Mouse (Mus musculus): Measurements from ENCODE around the gene Kif23. TPM values are rescaled to one million over a fixed set of nuclear protein-coding genes. Genes with fewer than 3 reads are reported as not detected.
A peak's percentile ranks its signal among the peaks of the same experiment; 100 is the strongest.

The Kif23 gene
- 1.7 and 3.0 TPM in 2 replicates for polyA plus RNA-seq (2012; rRNA removed)

GRCm38 (mm10) chr9:61946623-61947401, at the start of gene Kif23:
Gene Kif23 (minus strand): TSS chr9:61946774.
- DNase-seq, result peak; percentile 98
- H3K4me3 ChIP-seq (replicated peaks; ENCODE audit: extremely low read depth, low read depth, low read length), result peak within 1 kb of the TSS; percentile 86
- under 1% methylated on average over 44 of the region's 44 CpGs for WGBS
- TF ChIP-seq POLR2A (IDR thresholded peaks at IDR 0.05; ENCODE audit: borderline replicate concordance, extremely low read depth, low read depth, low read length) (no peak), CTCF (IDR thresholded peaks at IDR 0.05; ENCODE audit: insufficient read depth, low read length) (peak; percentile 31; the same call in 1 of the 2 replicates)
- no peaks in the 10 kb centered on the region; the same call in 1 of the 2 replicates for H3K4me1 ChIP-seq (ENCODE audit: control insufficient read depth, insufficient read depth, low read length)

GRCm38 (mm10) chr9:61991158-61991557, 44.6 kb upstream of the Kif23 start:
- 39% methylated on average over 4 of the region's 4 CpGs for WGBS
- TF ChIP-seq CTCF (IDR thresholded peaks at IDR 0.05; ENCODE audit: insufficient read depth, low read length) (no peak), POLR2A (IDR thresholded peaks at IDR 0.05; ENCODE audit: borderline replicate concordance, extremely low read depth, low read depth, low read length) (no peak)
- no peak for DNase-seq
- Histone ChIP-seq H3K4me1 (ENCODE audit: control insufficient read depth, insufficient read depth, low read length) (no peaks in the 10 kb centered on the region), H3K4me3 (replicated peaks; ENCODE audit: extremely low read depth, low read depth, low read length) (no peak overlapping the region)

- no peak for DNase-seq
- no peaks in the 10 kb centered on the region for H3K4me1 ChIP-seq (ENCODE audit: control insufficient read depth, insufficient read depth, low read length)
- WGBS, result 16% methylated on average over 3 of the region's 3 CpGs
Observed at GRCm38 (mm10) chr9:61990738-61991137, 44.2 kb upstream of the Kif23 start.

GRCm38 (mm10) chr9:61986055-61986454, 39.5 kb upstream of the Kif23 start:
- no peak for TF ChIP-seq POLR2A (IDR thresholded peaks at IDR 0.05; ENCODE audit: borderline replicate concordance, extremely low read depth, low read depth, low read length)
- TF ChIP-seq CTCF (IDR thresholded peaks at IDR 0.05; ENCODE audit: insufficient read depth, low read length), result no peak
- no peak for DNase-seq
- WGBS, result 74% methylated on average over 7 of the region's 7 CpGs

More at GRCm38 (mm10) chr9:61990738-61991137, 44.2 kb upstream of the Kif23 start:
- TF ChIP-seq POLR2A (IDR thresholded peaks at IDR 0.05; ENCODE audit: borderline replicate concordance, extremely low read depth, low read depth, low read length) (no peak), CTCF (IDR thresholded peaks at IDR 0.05; ENCODE audit: insufficient read depth, low read length) (no peak)
- no peak overlapping the region for H3K4me3 ChIP-seq (replicated peaks; ENCODE audit: extremely low read depth, low read depth, low read length)

GRCm38 (mm10) chr9:61985183-61985863, 38.7 kb upstream of the Kif23 start:
- 31% methylated on average over 11 of the region's 11 CpGs for WGBS
- H3K4me1 ChIP-seq (ENCODE audit: control insufficient read depth, insufficient read depth, low read length), result no peaks in the 10 kb centered on the region; the same call in 1 of the 2 replicates
- TF ChIP-seq POLR2A (IDR thresholded peaks at IDR 0.05; ENCODE audit: borderline replicate concordance, extremely low read depth, low read depth, low read length) (no peak), CTCF (IDR thresholded peaks at IDR 0.05; ENCODE audit: insufficient read depth, low read length) (peak; percentile 87)
- peak; percentile 75 for DNase-seq
- H3K4me3 ChIP-seq (replicated peaks; ENCODE audit: extremely low read depth, low read depth, low read length), result no peak overlapping the region

More at GRCm38 (mm10) chr9:61986055-61986454, 39.5 kb upstream of the Kif23 start:
- Histone ChIP-seq H3K4me3 (replicated peaks; ENCODE audit: extremely low read depth, low read depth, low read length) (no peak overlapping the region), H3K4me1 (ENCODE audit: control insufficient read depth, insufficient read depth, low read length) (no peaks in the 10 kb centered on the region; the same call in 1 of the 2 replicates)

GRCm38 (mm10) chr9:61982940-61983620, 36.5 kb upstream of the Kif23 start:
- DNase-seq, result no peak

GRCm38 (mm10) chr9:61981876-61982275, 35.3 kb upstream of the Kif23 start:
- 55% methylated on average over 5 of the region's 5 CpGs for WGBS
- TF ChIP-seq CTCF (IDR thresholded peaks at IDR 0.05; ENCODE audit: insufficient read depth, low read length), result no peak
- no peak for TF ChIP-seq POLR2A (IDR thresholded peaks at IDR 0.05; ENCODE audit: borderline replicate concordance, extremely low read depth, low read depth, low read length)
- H3K4me1 ChIP-seq (ENCODE audit: control insufficient read depth, insufficient read depth, low read length), result no peaks in the 10 kb centered on the region; the same call in 1 of the 2 replicates
- no peak overlapping the region for H3K4me3 ChIP-seq (replicated peaks; ENCODE audit: extremely low read depth, low read depth, low read length)
- no peak for DNase-seq

More at GRCm38 (mm10) chr9:61982940-61983620, 36.5 kb upstream of the Kif23 start:
- WGBS, result 80% methylated on average over 7 of the region's 7 CpGs
- TF ChIP-seq CTCF (IDR thresholded peaks at IDR 0.05; ENCODE audit: insufficient read depth, low read length), result no peak
- TF ChIP-seq POLR2A (IDR thresholded peaks at IDR 0.05; ENCODE audit: borderline replicate concordance, extremely low read depth, low read depth, low read length), result no peak
- Histone ChIP-seq H3K4me1 (ENCODE audit: control insufficient read depth, insufficient read depth, low read length) (no peaks in the 10 kb centered on the region; the same call in 1 of the 2 replicates), H3K4me3 (replicated peaks; ENCODE audit: extremely low read depth, low read depth, low read length) (no peak overlapping the region)

GRCm38 (mm10) chr9:61979983-61980382, 33.4 kb upstream of the Kif23 start:
- 93% methylated on average over 2 of the region's 2 CpGs for WGBS
- no peak overlapping the region for H3K4me3 ChIP-seq (replicated peaks; ENCODE audit: extremely low read depth, low read depth, low read length)

More at GRCm38 (mm10) chr9:61979983-61980382, 33.4 kb upstream of the Kif23 start:
- no peaks in the 10 kb centered on the region for H3K4me1 ChIP-seq (ENCODE audit: control insufficient read depth, insufficient read depth, low read length)
- TF ChIP-seq CTCF (IDR thresholded peaks at IDR 0.05; ENCODE audit: insufficient read depth, low read length) (no peak), POLR2A (IDR thresholded peaks at IDR 0.05; ENCODE audit: borderline replicate concordance, extremely low read depth, low read depth, low read length) (no peak)
- no peak for DNase-seq
